Comparison of ENCODE assay signal across 16 mouse cellular contexts in the genomic region with DNA sequence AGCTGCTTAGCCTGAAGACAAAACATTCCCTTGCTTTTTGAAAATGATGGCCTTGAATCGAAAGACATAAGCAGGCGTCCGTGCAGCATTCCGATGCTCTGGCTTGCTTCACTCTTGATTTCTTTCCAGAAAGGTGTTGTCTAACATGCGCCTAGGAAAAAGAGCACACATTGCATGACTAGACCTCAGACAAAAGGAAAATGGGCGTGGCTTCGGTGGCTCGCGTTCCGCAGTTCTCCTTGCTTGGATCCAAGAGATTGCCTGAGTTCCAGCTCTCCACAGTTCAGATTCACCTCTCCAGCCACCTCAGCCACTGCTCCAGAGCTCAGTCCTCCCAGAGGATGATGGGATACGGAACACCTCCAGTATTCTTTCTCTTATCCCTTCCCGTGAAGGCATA.
DNase-seq lines count a peak whose midpoint lies in the region; ATAC-seq lines count a peak whose summit lies in the region.
"Had no signal": no experiment of that assay in that cellular context is flagged by ENCODE, and none has a peak within 500 bp of the region (broad histone marks: within the 10 kb centered on the region; RNA-seq: fewer than 3 reads in every experiment).

No protein-coding gene starts in this region.

- no peaks in the 10 kb centered on the region for H3K27me3 ChIP-seq in hindbrain, embryonic 13.5 days
- no peaks in the 10 kb centered on the region for H3K27me3 ChIP-seq in hindbrain, embryonic 14.5 days (ENCODE audit: control insufficient read depth, insufficient read depth, low read length)
- H3K27me3 ChIP-seq in limb, embryonic 12.5 days = no peaks in the 10 kb centered on the region
- H3K27me3 ChIP-seq: heart, embryonic 12.5 days; neural tube, embryonic 12.5 days had no signal

- H3K4me3 ChIP-seq in hindbrain, embryonic 13.5 days = no peak overlapping the region
- no peak overlapping the region for H3K4me3 ChIP-seq in hindbrain, embryonic 14.5 days (replicated peaks; ENCODE audit: low read length)
- H3K4me3 ChIP-seq in limb, embryonic 12.5 days (replicated peaks) = no peak overlapping the region
- H3K4me3 ChIP-seq: heart, embryonic 12.5 days; neural tube, embryonic 12.5 days had no signal

- DNase-seq in hindbrain, embryonic 14.5 days (ENCODE audit: low spot score) = no peak
- DNase-seq in ovary, adult 18-20 months (ENCODE audit: low spot score) = peak; percentile 46
- DNase-seq in ovary, postnatal 10 days (ENCODE audit: low spot score) = no peak
- DNase-seq in NIH3T3 (ENCODE audit: low read depth) = peak; percentile 42
- DNase-seq in layer of hippocampus, postnatal 10 days (ENCODE audit: low spot score in 2 of 2) = no peak
- DNase-seq in kidney, adult 11 months = no peak
- DNase-seq: cerebellum, adult 11-12 months; cerebellum, postnatal 25 days; kidney, postnatal 4 days; lung, adult 2 months had no signal

- no peak overlapping the region for H3K9ac ChIP-seq in hindbrain, embryonic 13.5 days
- no peak overlapping the region for H3K9ac ChIP-seq in hindbrain, embryonic 14.5 days
- H3K9ac ChIP-seq in limb, embryonic 12.5 days (replicated peaks) = no peak overlapping the region
- H3K9ac ChIP-seq: heart, embryonic 12.5 days; neural tube, embryonic 12.5 days had no signal

- H3K9me3 ChIP-seq in hindbrain, embryonic 13.5 days = no peaks in the 10 kb centered on the region
- no peaks in the 10 kb centered on the region for H3K9me3 ChIP-seq in hindbrain, embryonic 14.5 days (ENCODE audit: control insufficient read depth, low read length)
- peaks cover 5% of the 10 kb centered on the region; the same call in 1 of the 2 replicates for H3K9me3 ChIP-seq in limb, embryonic 12.5 days
- H3K9me3 ChIP-seq: heart, embryonic 12.5 days; neural tube, embryonic 12.5 days had no signal

- 77% methylated on average over 12 of the region's 12 CpGs for WGBS in hindbrain, embryonic 13.5 days
- 80% methylated on average over 12 of the region's 12 CpGs for WGBS in hindbrain, embryonic 14.5 days
- WGBS in limb, embryonic 12.5 days = 83% methylated on average over 12 of the region's 12 CpGs

- H3K4me1 ChIP-seq in hindbrain, embryonic 13.5 days (replicated peaks) = no peaks in the 10 kb centered on the region
- no peaks in the 10 kb centered on the region for H3K4me1 ChIP-seq in hindbrain, embryonic 14.5 days (replicated peaks; ENCODE audit: control insufficient read depth, insufficient read depth, low read length)
- no peaks in the 10 kb centered on the region for H3K4me1 ChIP-seq in limb, embryonic 12.5 days (replicated peaks)
- H3K4me1 ChIP-seq: heart, embryonic 12.5 days; neural tube, embryonic 12.5 days had no signal

- no peaks in the 10 kb centered on the region for H3K36me3 ChIP-seq in hindbrain, embryonic 13.5 days
- H3K36me3 ChIP-seq in hindbrain, embryonic 14.5 days (replicated peaks; ENCODE audit: control insufficient read depth, insufficient read depth) = no peaks in the 10 kb centered on the region
- H3K36me3 ChIP-seq in limb, embryonic 12.5 days = no peaks in the 10 kb centered on the region
- H3K36me3 ChIP-seq: heart, embryonic 12.5 days; neural tube, embryonic 12.5 days had no signal

- 0 out of 2 replicates have a peak overlapping the region, but pooled peaks have one; percentile 13 for H3K27ac ChIP-seq in hindbrain, embryonic 13.5 days
- no peak overlapping the region for H3K27ac ChIP-seq in hindbrain, embryonic 14.5 days
- H3K27ac ChIP-seq in limb, embryonic 12.5 days = peak overlapping the region; percentile 20; the same call in 1 of the 2 replicates
- H3K27ac ChIP-seq: neural tube, embryonic 12.5 days had no signal

- H3K4me2 ChIP-seq in hindbrain, embryonic 13.5 days = no peak overlapping the region
- H3K4me2 ChIP-seq in hindbrain, embryonic 14.5 days (replicated peaks) = no peak overlapping the region
- H3K4me2 ChIP-seq in limb, embryonic 12.5 days = no peak overlapping the region
- H3K4me2 ChIP-seq: heart, embryonic 12.5 days; liver, embryonic 11.5 days; neural tube, embryonic 12.5 days had no signal

- ATAC-seq in hindbrain, embryonic 13.5 days (ENCODE audit: low FRiP score) = no peak
- ATAC-seq in hindbrain, embryonic 14.5 days (ENCODE audit: low FRiP score) = no peak
- ATAC-seq in limb, embryonic 12.5 days (ENCODE audit: insufficient number of reproducible peaks, insufficient read depth, low FRiP score, low TSS enrichment, low read depth) = no peak
- ATAC-seq: forebrain, embryonic 16.5 days had no signal

Comparison
In these comparisons a context has a peak if more than half of its experiments do, and no peak if none do; other contexts are left out.
1. DNase-seq: peak in ovary, adult 18-20 months (single experiment) and NIH3T3 (single experiment); none in hindbrain, embryonic 14.5 days (single experiment), ovary, postnatal 10 days (single experiment), layer of hippocampus, postnatal 10 days (0 of 2) and kidney, adult 11 months (single experiment).